Mouse (Mus musculus): Measurements from ENCODE around the gene Cacnb2.

- TF ChIP-seq EP300 (optimal IDR thresholded peaks at IDR 0.05) (no peak), CTCF (IDR thresholded peaks at IDR 0.05; ENCODE audit: low read depth) (no peak)
These were observed 260.1 kb downstream of the Cacnb2 start for GRCm38 (mm10) chr2:14862981-14863380.

Measured in stomach, postnatal 0 days (tissue).